Mouse (Mus musculus) heart, embryonic 15.5 days (tissue): ENCODE results near the gene Bola2. TPM values are rescaled to one million over a fixed set of nuclear protein-coding genes. Genes with fewer than 3 reads are reported as not detected.

Experiments
- ATAC-seq: fragments of 200-750 bp; cut with Nextera tagmentation; replicated peaks from 2 replicates; pipeline ENCODE4 v1.8.0; 2017; ENCODE audit warnings: low read depth, moderate TSS enrichment; ENCODE audit not compliant: insufficient number of reproducible peaks, insufficient read depth, low FRiP score
- H3K27ac ChIP-seq: fragments of 300-500 bp; sonication (generic); 2 replicates; pipeline ENCODE4 v1.5.1; 2015; ENCODE audit warnings: mild to moderate bottlenecking, inconsistent platforms
- H3K27me3 ChIP-seq: fragments of 300-500 bp; sonication (generic); 2 replicates; pipeline ENCODE4 v1.6.1; 2015; ENCODE audit warnings: inconsistent platforms
- H3K36me3 ChIP-seq: fragments of 300-500 bp; sonication (generic); 2 replicates; pipeline ENCODE4 v1.6.1; 2015; ENCODE audit warnings: mild to moderate bottlenecking, inconsistent platforms
- H3K4me1 ChIP-seq: fragments of 300-500 bp; sonication (generic); replicated peaks from 2 replicates; pipeline ENCODE4 v1.6.1; 2015; ENCODE audit warnings: inconsistent platforms
- H3K4me2 ChIP-seq: fragments of 300-500 bp; sonication (generic); 2 replicates; pipeline ENCODE4 v1.6.1; 2015; ENCODE audit warnings: inconsistent platforms, mild to moderate bottlenecking, moderate library complexity
- H3K4me3 ChIP-seq: fragments of 300-500 bp; sonication (generic); 2 replicates; pipeline ENCODE4 v1.5.1; 2015; ENCODE audit warnings: mild to moderate bottlenecking, inconsistent platforms
- H3K9ac ChIP-seq: fragments of 300-500 bp; sonication (generic); 2 replicates; pipeline ENCODE4 v1.6.1; 2015; ENCODE audit warnings: mild to moderate bottlenecking, inconsistent platforms
- H3K9me3 ChIP-seq: fragments of 300-500 bp; sonication (generic); replicated peaks from 2 replicates; pipeline ENCODE4 v1.6.1; 2016; ENCODE audit warnings: inconsistent platforms
- WGBS: fragments of 180-500 bp; shearing (Covaris S2); methylation state at CpG from one replicate; pipeline ENCODE4 v1.1.7; 2015; ENCODE audit warnings: mixed read lengths; 5-methylcytosine and 5-hydroxymethylcytosine counted together
- polyA plus RNA-seq: library from polyadenylated mRNA; unstranded; fragments of >200 nt; fragmentation: Nextera tagmentation; extraction: Ambion mirVana; gene quantifications from 2 replicates; pipeline ENCODE4 v1.2.1, GENCODE M21; 2015

Bola2 gene
- polyA plus RNA-seq, 1 experiment from 2014 or later, result 98.0 TPM

DNA sequence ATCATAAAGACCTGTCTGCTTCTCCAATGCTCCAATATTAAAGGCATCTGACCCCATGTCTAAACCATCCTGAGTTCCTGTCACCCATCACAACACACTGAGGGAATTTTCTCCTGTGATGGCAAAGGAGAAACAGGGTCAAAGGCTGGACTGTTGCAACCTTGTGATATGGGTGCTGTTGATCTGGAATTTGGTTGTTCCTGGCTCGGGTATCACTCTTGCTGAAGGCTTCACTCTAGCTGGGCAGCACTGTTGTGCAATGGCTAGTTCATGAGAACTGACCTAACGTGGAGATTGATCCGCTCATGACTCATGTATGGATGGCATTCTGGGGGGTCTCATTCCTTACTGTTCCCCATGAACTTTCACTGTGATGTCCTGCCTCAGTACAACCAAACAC, 6.2 kb upstream of the Bola2 start:
- no peak overlapping the region for H3K9ac ChIP-seq
- ATAC-seq, result no peak
- 75% methylated on average over 3 of the region's 3 CpGs for WGBS
- H3K27me3 ChIP-seq, result no peaks in the 10 kb centered on the region
- no peaks in the 10 kb centered on the region for H3K9me3 ChIP-seq
- H3K36me3 ChIP-seq, result peaks cover 10% of the 10 kb centered on the region; the same call in 1 of the 2 replicates
- no peak overlapping the region for H3K4me3 ChIP-seq
- peaks cover 15% of the 10 kb centered on the region; the same call in 1 of the 2 replicates for H3K4me1 ChIP-seq
- H3K4me2 ChIP-seq, result no peak overlapping the region
- no peak overlapping the region for H3K27ac ChIP-seq

GRCm38 (mm10) chr7:126690737-126691136, 4.5 kb upstream of the Bola2 start:
- peaks cover 21% of the 10 kb centered on the region for H3K4me1 ChIP-seq
- no peak overlapping the region for H3K4me2 ChIP-seq
- no peak overlapping the region for H3K27ac ChIP-seq
- ATAC-seq, result no peak
- H3K27me3 ChIP-seq, result no peaks in the 10 kb centered on the region
- no peak overlapping the region for H3K9ac ChIP-seq
- no peak overlapping the region for H3K4me3 ChIP-seq
- WGBS, result 87% methylated on average over 3 of the region's 3 CpGs
- peaks cover 10% of the 10 kb centered on the region; the same call in 1 of the 2 replicates for H3K36me3 ChIP-seq
- H3K9me3 ChIP-seq, result no peaks in the 10 kb centered on the region

DNA sequence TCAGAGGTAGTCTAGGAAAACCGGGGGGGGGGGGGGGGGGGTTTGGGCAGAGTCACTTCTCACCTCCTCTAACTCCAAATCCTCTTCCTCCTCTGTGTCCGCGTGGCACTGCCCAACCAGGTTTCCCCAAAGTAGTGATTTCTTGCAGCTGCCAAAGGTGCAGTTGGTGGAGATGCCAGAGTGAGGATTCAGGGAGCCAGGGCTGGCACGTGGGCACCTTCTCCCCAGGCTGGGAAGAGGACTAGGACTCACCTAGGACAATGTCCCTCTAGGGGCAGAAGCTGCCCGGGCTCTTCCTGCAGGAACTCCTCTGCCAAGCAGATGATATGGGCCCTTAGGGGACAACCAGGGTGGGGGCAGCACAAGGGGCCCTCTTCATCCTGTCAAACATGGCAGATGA, 3.5 kb upstream of the Bola2 start:
- H3K27ac ChIP-seq, result no peak overlapping the region
- H3K9ac ChIP-seq, result no peak overlapping the region
- 78% methylated on average over 5 of the region's 5 CpGs for WGBS
- H3K36me3 ChIP-seq, result peaks cover 10% of the 10 kb centered on the region; the same call in 1 of the 2 replicates
- ATAC-seq, result no peak
- no peak overlapping the region for H3K4me3 ChIP-seq
- peaks cover 23% of the 10 kb centered on the region for H3K4me1 ChIP-seq
- H3K4me2 ChIP-seq, result no peak overlapping the region
- no peaks in the 10 kb centered on the region for H3K27me3 ChIP-seq
- H3K9me3 ChIP-seq, result no peaks in the 10 kb centered on the region

DNA sequence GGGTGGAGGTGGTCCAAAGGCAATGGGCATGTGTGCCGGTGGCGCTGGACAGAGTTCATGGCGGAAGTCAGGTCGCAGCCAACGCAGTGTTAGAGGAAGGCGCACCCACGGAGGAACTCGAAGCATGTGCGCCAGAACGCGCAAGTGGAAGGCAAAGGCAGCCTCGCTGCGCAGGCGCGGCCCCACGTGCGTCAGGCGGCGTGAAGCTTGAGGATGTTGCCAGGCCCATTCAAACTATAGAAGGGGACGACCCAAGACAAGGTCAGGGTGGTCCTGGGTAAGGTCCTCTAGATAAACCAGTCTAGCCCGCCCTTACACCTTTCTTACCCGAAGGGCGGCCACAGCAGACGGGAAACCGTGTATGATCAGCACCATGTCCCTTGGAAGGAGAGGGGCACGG, 2.8 kb upstream of the Bola2 start:
- Histone ChIP-seq H3K4me3 (no peak overlapping the region), H3K27me3 (no peaks in the 10 kb centered on the region), H3K9ac (no peak overlapping the region), H3K36me3 (peaks cover 10% of the 10 kb centered on the region; the same call in 1 of the 2 replicates), H3K9me3 (no peaks in the 10 kb centered on the region), H3K4me1 (peaks cover 25% of the 10 kb centered on the region), H3K4me2 (no peak overlapping the region), H3K27ac (no peak overlapping the region)
- 94% methylated on average over 26 of the region's 26 CpGs for WGBS
- ATAC-seq, result no peak

DNA sequence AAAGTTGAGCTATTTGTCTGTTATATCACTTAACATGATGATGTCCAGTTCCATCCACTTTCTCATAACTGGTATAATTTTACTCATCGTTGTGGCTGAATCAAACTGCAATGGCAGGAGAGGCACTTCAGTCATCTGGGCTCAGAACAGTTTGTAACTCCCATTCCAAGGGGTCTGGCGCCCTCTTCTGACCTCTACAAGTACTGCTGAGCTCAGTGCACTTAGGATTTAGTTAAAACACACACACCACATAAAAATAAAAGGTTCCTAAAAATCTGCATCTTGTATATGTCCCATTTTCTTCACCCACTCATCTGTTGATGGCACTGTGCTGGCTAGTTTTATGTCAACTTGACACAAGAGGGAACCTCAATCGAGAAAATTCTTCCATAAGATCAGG, 1.9 kb upstream of the Bola2 start:
- Histone ChIP-seq H3K4me2 (no peak overlapping the region), H3K27me3 (no peaks in the 10 kb centered on the region), H3K9ac (no peak overlapping the region), H3K36me3 (peaks cover 10% of the 10 kb centered on the region; the same call in 1 of the 2 replicates), H3K9me3 (no peaks in the 10 kb centered on the region), H3K4me3 (no peak overlapping the region), H3K27ac (no peak overlapping the region), H3K4me1 (peaks cover 21% of the 10 kb centered on the region)
- no peak for ATAC-seq
- 31% methylated on average over 3 of the region's 3 CpGs for WGBS

DNA sequence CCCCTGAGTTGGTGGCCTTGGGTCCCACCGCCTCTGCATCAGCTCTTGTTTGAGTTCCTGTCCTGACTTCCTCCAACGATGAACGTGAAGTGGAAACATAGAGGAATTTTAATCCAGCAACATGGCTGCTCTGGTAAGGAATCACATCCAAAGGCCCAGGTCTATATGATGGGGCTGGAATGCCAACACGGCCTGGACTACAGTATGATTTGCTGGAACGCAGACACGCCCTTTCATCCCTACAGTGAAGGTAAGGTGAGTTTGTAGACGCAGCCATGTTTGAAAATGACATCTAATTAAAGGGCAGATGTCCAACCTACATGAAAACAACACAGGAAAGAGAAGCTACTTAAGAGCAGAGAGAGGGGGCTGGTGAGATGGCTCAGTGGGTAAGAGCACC, 1.4 kb upstream of the Bola2 start:
- WGBS, result 82% methylated on average over 7 of the region's 7 CpGs

DNA sequence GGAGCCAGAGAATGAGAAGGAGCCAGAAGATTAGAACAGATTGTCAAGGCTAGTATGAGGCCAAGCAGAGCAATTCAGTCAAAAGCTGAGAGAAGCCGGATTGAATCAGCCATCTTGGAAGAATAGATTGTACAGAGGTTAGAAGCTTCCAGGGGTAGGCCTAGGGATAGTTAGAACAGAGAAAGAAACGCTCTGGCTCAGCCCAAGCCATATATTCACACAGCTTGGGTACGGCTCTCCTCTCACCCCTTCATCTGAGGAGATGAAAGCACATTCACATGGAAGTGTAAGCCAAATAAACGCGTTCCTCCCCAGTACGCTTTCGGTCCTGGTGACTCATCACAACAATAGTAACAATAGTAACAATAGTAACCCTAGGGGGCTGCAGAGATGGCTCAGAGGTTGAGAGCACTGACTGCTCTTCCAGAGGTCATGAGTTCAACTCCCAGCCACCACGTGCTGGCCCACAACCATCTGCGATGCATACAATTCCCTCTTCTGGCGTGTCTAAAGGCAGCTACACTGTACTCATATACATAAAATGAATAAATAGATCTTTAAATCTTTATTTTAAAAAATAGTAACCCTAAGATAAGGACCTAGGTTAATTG, 655 bp upstream of the Bola2 start:
- H3K4me1 ChIP-seq, result peaks cover 21% of the 10 kb centered on the region
- H3K4me3 ChIP-seq, result peak overlapping the region; percentile 84
- peaks cover 10% of the 10 kb centered on the region; the same call in 1 of the 2 replicates for H3K36me3 ChIP-seq
- H3K9me3 ChIP-seq, result no peaks in the 10 kb centered on the region
- no peaks in the 10 kb centered on the region for H3K27me3 ChIP-seq
- H3K4me2 ChIP-seq, result peak overlapping the region; percentile 91
- WGBS, result 49% methylated on average over 10 of the region's 10 CpGs
- peak overlapping the region; percentile 92 for H3K9ac ChIP-seq
- H3K27ac ChIP-seq, result peak overlapping the region; percentile 96
- no peak for ATAC-seq

More for the DNA sequence above, 1.4 kb upstream of the Bola2 start:
- H3K4me3 ChIP-seq, result no peak overlapping the region
- ATAC-seq, result no peak
- H3K36me3 ChIP-seq, result peaks cover 10% of the 10 kb centered on the region; the same call in 1 of the 2 replicates
- H3K27ac ChIP-seq, result no peak overlapping the region
- H3K4me2 ChIP-seq, result no peak overlapping the region
- peaks cover 21% of the 10 kb centered on the region for H3K4me1 ChIP-seq
- H3K27me3 ChIP-seq, result no peaks in the 10 kb centered on the region
- H3K9ac ChIP-seq, result no peak overlapping the region
- no peaks in the 10 kb centered on the region for H3K9me3 ChIP-seq

GRCm38 (mm10) chr7:126695631-126696207, 518 bp downstream of the Bola2 start, which contains the start of gene Slx1b:
TSS of gene Slx1b (minus strand) at chr7:126695784.
- Histone ChIP-seq H3K27ac (peak within 1 kb of the TSS; percentile 96), H3K27me3 (no peaks in the 10 kb centered on the region), H3K9me3 (no peaks in the 10 kb centered on the region), H3K36me3 (peaks cover 10% of the 10 kb centered on the region; the same call in 1 of the 2 replicates), H3K4me2 (peak within 1 kb of the TSS; percentile 91), H3K9ac (peak within 1 kb of the TSS; percentile 92), H3K4me1 (peaks cover 21% of the 10 kb centered on the region), H3K4me3 (peak within 1 kb of the TSS; percentile 84)
- under 1% methylated on average over 40 of the region's 40 CpGs for WGBS
- ATAC-seq, result peak; percentile 95

DNA sequence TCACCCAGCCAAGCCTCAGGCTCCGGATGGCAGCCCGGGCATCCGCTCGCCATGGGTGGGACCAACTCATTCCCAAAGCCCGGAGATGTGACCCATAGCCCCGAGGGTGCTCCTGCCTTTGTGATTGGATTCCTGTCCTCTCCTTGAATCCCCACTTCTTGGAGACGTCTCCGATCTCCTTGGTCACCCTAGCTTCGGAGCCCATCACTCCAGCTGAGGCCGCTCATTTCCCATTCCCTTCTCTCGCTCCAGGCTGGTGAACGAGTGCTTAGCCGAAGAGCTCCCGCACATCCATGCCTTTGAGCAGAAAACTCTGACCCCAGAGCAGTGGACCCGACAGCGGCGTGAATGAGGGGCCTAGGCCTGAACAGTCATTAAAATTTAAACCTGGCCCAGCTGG, 1.1 kb downstream of the Bola2 start:
- Histone ChIP-seq H3K27ac (peak overlapping the region; percentile 53), H3K9me3 (no peaks in the 10 kb centered on the region), H3K4me3 (peak overlapping the region; percentile 84), H3K9ac (peak overlapping the region; percentile 76), H3K4me1 (peaks cover 27% of the 10 kb centered on the region), H3K4me2 (peak overlapping the region; percentile 91), H3K27me3 (0 out of 2 replicates have a peak, but pooled peaks cover under 1% of the 10 kb centered on the region), H3K36me3 (peaks cover 8% of the 10 kb centered on the region; the same call in 1 of the 2 replicates)
- ATAC-seq, result no peak
- 3% methylated on average over 17 of the region's 17 CpGs for WGBS

DNA sequence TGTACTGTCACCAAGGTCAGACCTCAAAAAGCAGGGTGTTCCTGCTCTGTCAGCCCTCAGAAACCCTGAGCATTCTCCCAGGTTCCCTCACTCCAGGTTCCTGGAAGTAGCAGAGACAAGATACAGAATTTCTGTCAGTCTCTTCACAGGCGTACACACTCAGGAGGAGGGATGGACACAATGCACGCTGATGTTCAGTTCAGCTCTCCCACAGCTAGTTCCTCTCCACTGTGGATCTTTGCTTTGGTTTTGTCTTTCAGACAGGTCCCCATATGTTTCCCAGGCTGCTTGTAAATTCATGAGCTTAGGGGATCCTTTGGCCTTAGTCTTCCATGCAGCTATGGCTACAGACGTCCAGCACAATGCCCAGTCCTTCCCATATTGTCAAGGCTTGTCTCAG, 1.7 kb downstream of the Bola2 start:
- Histone ChIP-seq H3K9ac (peak overlapping the region; percentile 76; the same call in 1 of the 2 replicates), H3K4me3 (peak overlapping the region; percentile 84), H3K4me2 (peak overlapping the region; percentile 91), H3K27ac (no peak overlapping the region), H3K36me3 (peaks cover 6% of the 10 kb centered on the region; the same call in 1 of the 2 replicates), H3K4me1 (peaks cover 30% of the 10 kb centered on the region), H3K9me3 (no peaks in the 10 kb centered on the region), H3K27me3 (peaks cover 6% of the 10 kb centered on the region)
- 71% methylated on average over 3 of the region's 3 CpGs for WGBS
- no peak for ATAC-seq

DNA sequence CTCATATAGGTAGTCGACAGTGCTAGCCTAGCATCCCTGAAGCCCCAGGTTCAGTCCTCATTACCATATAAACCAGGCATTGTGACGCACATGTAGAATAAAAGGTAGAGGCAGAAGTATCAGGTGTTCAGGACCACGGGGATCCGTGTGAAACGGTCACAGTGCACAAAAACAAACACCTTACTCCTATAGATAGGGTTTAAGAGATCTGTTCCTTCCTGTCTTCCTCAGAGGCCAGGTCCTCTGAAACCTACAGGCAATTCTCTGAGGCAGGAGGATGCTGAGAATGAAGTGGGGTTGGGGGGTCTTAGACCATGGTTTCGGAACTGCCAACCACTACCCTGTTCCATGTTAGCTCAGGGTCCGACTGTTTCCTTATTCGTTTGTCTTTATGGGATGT, 2.6 kb downstream of the Bola2 start:
- Histone ChIP-seq H3K27me3 (peaks cover 15% of the 10 kb centered on the region), H3K36me3 (no peaks in the 10 kb centered on the region), H3K27ac (no peak overlapping the region), H3K4me3 (no peak overlapping the region), H3K9ac (no peak overlapping the region), H3K4me1 (peaks cover 30% of the 10 kb centered on the region), H3K9me3 (no peaks in the 10 kb centered on the region), H3K4me2 (no peak overlapping the region)
- ATAC-seq, result no peak
- 91% methylated on average over 8 of the region's 8 CpGs for WGBS
